In the genomic region with DNA sequence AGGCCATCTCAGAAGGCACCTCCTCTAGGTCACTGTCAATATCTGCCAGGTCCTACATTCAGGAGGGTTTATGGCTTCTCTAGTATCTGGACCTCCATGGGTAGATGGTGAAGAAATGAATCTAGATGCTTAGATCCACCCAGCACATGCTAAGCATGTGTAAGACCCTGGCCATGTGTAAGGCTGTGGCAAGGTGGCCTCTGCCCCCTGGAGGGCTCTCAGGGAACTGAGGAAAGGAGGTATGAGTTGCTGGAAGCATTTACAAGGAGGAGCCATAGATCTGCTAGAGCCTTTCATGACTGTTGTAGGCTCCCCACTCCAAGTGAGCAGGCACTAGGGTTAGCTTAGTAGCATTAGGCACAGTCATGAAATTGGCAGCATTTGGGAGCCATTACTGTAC, we compare ENCODE assay signal across 9 mouse cellular contexts.
A peak's percentile ranks its signal among the peaks of the same experiment; 100 is the strongest.
DNase-seq lines count a peak whose midpoint lies in the region; ATAC-seq lines count a peak whose summit lies in the region.
"Had no signal": no experiment of that assay in that cellular context is flagged by ENCODE, and none has a peak within 500 bp of the region (broad histone marks: within the 10 kb centered on the region; RNA-seq: fewer than 3 reads in every experiment).

No protein-coding gene starts in this region.

- H3K36me3 ChIP-seq in heart, embryonic 11.5 days (ENCODE audit: control insufficient read depth, insufficient read depth, low read length) = no peaks in the 10 kb centered on the region
- no peaks in the 10 kb centered on the region for H3K36me3 ChIP-seq in neural tube, embryonic 15.5 days
- H3K36me3 ChIP-seq in limb, embryonic 12.5 days = no peaks in the 10 kb centered on the region

- no peak overlapping the region for H3K9ac ChIP-seq in heart, embryonic 11.5 days (ENCODE audit: low read depth, low read length)
- no peak overlapping the region for H3K9ac ChIP-seq in neural tube, embryonic 15.5 days (replicated peaks)
- no peak overlapping the region for H3K9ac ChIP-seq in limb, embryonic 12.5 days (replicated peaks)

- no peak overlapping the region for H3K4me2 ChIP-seq in heart, embryonic 11.5 days
- H3K4me2 ChIP-seq in neural tube, embryonic 15.5 days = no peak overlapping the region
- no peak overlapping the region for H3K4me2 ChIP-seq in limb, embryonic 12.5 days

- no peaks in the 10 kb centered on the region for H3K4me1 ChIP-seq in heart, embryonic 11.5 days (ENCODE audit: control insufficient read depth, insufficient read depth, low read length)
- H3K4me1 ChIP-seq in neural tube, embryonic 15.5 days = 0 out of 2 replicates have a peak, but pooled peaks cover 3% of the 10 kb centered on the region
- peaks cover 11% of the 10 kb centered on the region for H3K4me1 ChIP-seq in limb, embryonic 12.5 days (replicated peaks)

- H3K27me3 ChIP-seq in heart, embryonic 11.5 days (ENCODE audit: control insufficient read depth, insufficient read depth, low read length) = peaks cover 55% of the 10 kb centered on the region
- no peaks in the 10 kb centered on the region for H3K27me3 ChIP-seq in neural tube, embryonic 15.5 days (replicated peaks)
- peaks cover 91% of the 10 kb centered on the region for H3K27me3 ChIP-seq in limb, embryonic 12.5 days

- H3K27ac ChIP-seq in heart, embryonic 11.5 days (ENCODE audit: low read depth, low read length) = no peak overlapping the region
- no peak overlapping the region for H3K27ac ChIP-seq in neural tube, embryonic 15.5 days (replicated peaks)
- no peak overlapping the region for H3K27ac ChIP-seq in limb, embryonic 12.5 days

- no peak overlapping the region for H3K4me3 ChIP-seq in heart, embryonic 11.5 days (ENCODE audit: low read depth, low read length)
- H3K4me3 ChIP-seq in neural tube, embryonic 15.5 days (replicated peaks) = no peak overlapping the region
- H3K4me3 ChIP-seq in limb, embryonic 12.5 days (replicated peaks) = no peak overlapping the region

- no peak for DNase-seq in heart, adult 9 months (ENCODE audit: low spot score in 2 of 2)
- peak; percentile 47 for DNase-seq in neural tube, embryonic 10.5 days (ENCODE audit: extremely low spot score, low spot score)
- DNase-seq in thymus, postnatal 36 days = peak; percentile 61 to 66
- no peak for DNase-seq in testis, postnatal 10 days (ENCODE audit: low spot score)
- DNase-seq in adrenal gland, adult 18-20 months (ENCODE audit: low spot score in 2 of 2) = no peak

- H3K9me3 ChIP-seq in heart, embryonic 11.5 days (replicated peaks; ENCODE audit: control insufficient read depth, low read length) = no peaks in the 10 kb centered on the region
- no peaks in the 10 kb centered on the region for H3K9me3 ChIP-seq in neural tube, embryonic 15.5 days (replicated peaks)
- no peaks in the 10 kb centered on the region for H3K9me3 ChIP-seq in limb, embryonic 12.5 days

- peak; percentile 15; the same call in 1 of the 2 replicates for ATAC-seq in heart, embryonic 11.5 days (replicated peaks; ENCODE audit: insufficient number of reproducible peaks, low FRiP score, low TSS enrichment)
- ATAC-seq in neural tube, embryonic 15.5 days (ENCODE audit: low FRiP score) = no peak
- ATAC-seq in limb, embryonic 12.5 days (ENCODE audit: insufficient number of reproducible peaks, insufficient read depth, low FRiP score, low TSS enrichment, low read depth) = 0 out of 2 replicates have a peak, but pooled peaks have one; percentile 20
- ATAC-seq: intestine, embryonic 16.5 days had no signal

Comparison
In these comparisons a context has a peak if more than half of its experiments do, and no peak if none do; other contexts are left out.
1. DNase-seq: peak in neural tube, embryonic 10.5 days (single experiment) and thymus, postnatal 36 days (2 of 2); none in heart, adult 9 months (0 of 2), testis, postnatal 10 days (single experiment) and adrenal gland, adult 18-20 months (0 of 2).